Comparison of ENCODE assay signal across 10 mouse cellular contexts in genomic region chr2:130767483-130767882, GRCm38 (mm10).
DNase-seq lines count a peak whose midpoint lies in the region; TF ChIP-seq lines count a peak whose summit lies in the region.
"Had no signal": no experiment of that assay in that cellular context is flagged by ENCODE, and none has a peak within 500 bp of the region (broad histone marks: within the 10 kb centered on the region; RNA-seq: fewer than 3 reads in every experiment).

No protein-coding gene starts in this region.

- no peak overlapping the region for H3K27ac ChIP-seq in MEL (ENCODE audit: control insufficient read depth, low read depth, low read length)

- H3K36me3 ChIP-seq in MEL (ENCODE audit: control insufficient read depth in 1 of 2, insufficient read depth in 2 of 2, low read length in 2 of 2), result peaks cover 0 to 4% of the 10 kb centered on the region in 2 experiments; a peak in 1 of 4 replicates

- TF ChIP-seq EP300 in MEL (IDR thresholded peaks at IDR 0.05; ENCODE audit: low read depth in 1 of 2, low read length in 2 of 2), result no peak

- TF ChIP-seq RAD21 in MEL (IDR thresholded peaks at IDR 0.05; ENCODE audit: low read depth, low read length), result peak; percentile 60

- H3K27me3 ChIP-seq in MEL (ENCODE audit: control insufficient read depth in 1 of 2, insufficient read depth in 2 of 2, low read length in 2 of 2), result no peaks in the 10 kb centered on the region

- TF ChIP-seq CTCF in MEL (IDR thresholded peaks at IDR 0.05 in 2 of 3, conservative IDR thresholded peaks at IDR 0.05 in 1 of 3; ENCODE audit: control insufficient read depth in 1 of 3, insufficient read depth in 1 of 3, low read depth in 2 of 3, low read length in 3 of 3, poor library complexity in 1 of 3, severe bottlenecking in 1 of 3), result peak; percentile 28 to 52 (median 33); a peak in 5 of 6 replicates

- no peaks in the 10 kb centered on the region for H3K79me2 ChIP-seq in MEL (ENCODE audit: control insufficient read depth, insufficient read depth, low read length, poor library complexity)

- no peak overlapping the region for H3K9ac ChIP-seq in MEL (ENCODE audit: control insufficient read depth, low read depth, low read length, poor library complexity, severe bottlenecking)

- H3K9me3 ChIP-seq in MEL (replicated peaks; ENCODE audit: insufficient read depth, low read length), result no peaks in the 10 kb centered on the region

- DNase-seq in kidney, adult 9 months, result peak; percentile 15
- no peak for DNase-seq in kidney, postnatal 25 days
- peak; percentile 8 to 13 for DNase-seq in B cell, adult 2 months
- peak; percentile 27 for DNase-seq in MEL (ENCODE audit: low read depth, low spot score)
- DNase-seq in induced T-regulatory cell, adult 2 months (ENCODE audit: low read depth), result peak; percentile 27
- DNase-seq in spleen, adult 18-20 months, result no peak
- no peak for DNase-seq in left cerebral cortex, postnatal 10 days (ENCODE audit: extremely low spot score in 1 of 2, low spot score in 2 of 2)
- DNase-seq in lung, postnatal 10 days, result no peak
- DNase-seq: cerebellum, postnatal 14 days; heart, postnatal 14 days had no signal

- H3K4me1 ChIP-seq in MEL (ENCODE audit: control insufficient read depth in 1 of 2, insufficient read depth in 2 of 2, low read length in 2 of 2), result no peaks in the 10 kb centered on the region

- no peak for TF ChIP-seq POLR2A in MEL (IDR thresholded peaks at IDR 0.05; ENCODE audit: control insufficient read depth in 1 of 2, insufficient read depth in 1 of 2, low read depth in 1 of 2, low read length in 2 of 2, poor library complexity in 1 of 2)

- intact Hi-C loops in left cerebral cortex, postnatal 10 days (cut with DNase I), result no loop called here

- no peak overlapping the region for H3K4me3 ChIP-seq in MEL (ENCODE audit: control insufficient read depth in 1 of 2, insufficient read depth in 1 of 2, low read depth in 2 of 2, low read length in 2 of 2)

TF ChIP-seq in MEL, 35 proteins besides CTCF, POLR2A, EP300 and RAD21:
- no peak for TF ChIP-seq MAFK (IDR thresholded peaks at IDR 0.05; ENCODE audit: borderline replicate concordance, low read depth, low read length)
- TF ChIP-seq USF2 (IDR thresholded peaks at IDR 0.05; ENCODE audit: borderline replicate concordance in 1 of 2, insufficient read depth in 1 of 2, low read depth in 1 of 2, low read length in 2 of 2), result no peak
- TF ChIP-seq SMC3 (IDR thresholded peaks at IDR 0.05; ENCODE audit: low read depth, low read length), result peak; percentile 31; the same call in 1 of the 2 replicates
- peak; percentile 30; the same call in 1 of the 2 replicates for TF ChIP-seq ZC3H11A (IDR thresholded peaks at IDR 0.05; ENCODE audit: low read depth, low read length)

Comparison
In these comparisons a context has a peak if more than half of its experiments do, and no peak if none do; other contexts are left out.
1. DNase-seq: peak in kidney, adult 9 months (single experiment), B cell, adult 2 months (2 of 2), MEL (single experiment) and induced T-regulatory cell, adult 2 months (single experiment); none in kidney, postnatal 25 days (0 of 2), spleen, adult 18-20 months (0 of 2), left cerebral cortex, postnatal 10 days (0 of 2) and lung, postnatal 10 days (single experiment).